Mouse (Mus musculus) heart, embryonic 15.5 days (tissue): ENCODE measurements around the gene Psrc1. TPM values are rescaled to one million over a fixed set of nuclear protein-coding genes. Genes with fewer than 3 reads are reported as not detected.

Source experiments
- ATAC-seq: fragments of 200-750 bp; cut with Nextera tagmentation; replicated peaks from 2 replicates; pipeline ENCODE4 v1.8.0; 2017; ENCODE audit warnings: low read depth, moderate TSS enrichment; ENCODE audit not compliant: insufficient number of reproducible peaks, insufficient read depth, low FRiP score
- H3K27ac ChIP-seq: fragments of 300-500 bp; sonication (generic); 2 replicates; pipeline ENCODE4 v1.5.1; 2015; ENCODE audit warnings: mild to moderate bottlenecking, inconsistent platforms
- H3K27me3 ChIP-seq: fragments of 300-500 bp; sonication (generic); 2 replicates; pipeline ENCODE4 v1.6.1; 2015; ENCODE audit warnings: inconsistent platforms
- H3K36me3 ChIP-seq: fragments of 300-500 bp; sonication (generic); 2 replicates; pipeline ENCODE4 v1.6.1; 2015; ENCODE audit warnings: mild to moderate bottlenecking, inconsistent platforms
- H3K4me1 ChIP-seq: fragments of 300-500 bp; sonication (generic); replicated peaks from 2 replicates; pipeline ENCODE4 v1.6.1; 2015; ENCODE audit warnings: inconsistent platforms
- H3K4me2 ChIP-seq: fragments of 300-500 bp; sonication (generic); 2 replicates; pipeline ENCODE4 v1.6.1; 2015; ENCODE audit warnings: inconsistent platforms, mild to moderate bottlenecking, moderate library complexity
- H3K4me3 ChIP-seq: fragments of 300-500 bp; sonication (generic); 2 replicates; pipeline ENCODE4 v1.5.1; 2015; ENCODE audit warnings: mild to moderate bottlenecking, inconsistent platforms
- H3K9ac ChIP-seq: fragments of 300-500 bp; sonication (generic); 2 replicates; pipeline ENCODE4 v1.6.1; 2015; ENCODE audit warnings: mild to moderate bottlenecking, inconsistent platforms
- H3K9me3 ChIP-seq: fragments of 300-500 bp; sonication (generic); replicated peaks from 2 replicates; pipeline ENCODE4 v1.6.1; 2016; ENCODE audit warnings: inconsistent platforms
- WGBS: fragments of 180-500 bp; shearing (Covaris S2); methylation state at CpG from one replicate; pipeline ENCODE4 v1.1.7; 2015; ENCODE audit warnings: mixed read lengths; 5-methylcytosine and 5-hydroxymethylcytosine counted together
- polyA plus RNA-seq: library from polyadenylated mRNA; unstranded; fragments of >200 nt; fragmentation: Nextera tagmentation; extraction: Ambion mirVana; gene quantifications from 2 replicates; pipeline ENCODE4 v1.2.1, GENCODE M21; 2015

Psrc1 gene
- polyA plus RNA-seq, 1 experiment from 2014 or later: 17.1 TPM

DNA sequence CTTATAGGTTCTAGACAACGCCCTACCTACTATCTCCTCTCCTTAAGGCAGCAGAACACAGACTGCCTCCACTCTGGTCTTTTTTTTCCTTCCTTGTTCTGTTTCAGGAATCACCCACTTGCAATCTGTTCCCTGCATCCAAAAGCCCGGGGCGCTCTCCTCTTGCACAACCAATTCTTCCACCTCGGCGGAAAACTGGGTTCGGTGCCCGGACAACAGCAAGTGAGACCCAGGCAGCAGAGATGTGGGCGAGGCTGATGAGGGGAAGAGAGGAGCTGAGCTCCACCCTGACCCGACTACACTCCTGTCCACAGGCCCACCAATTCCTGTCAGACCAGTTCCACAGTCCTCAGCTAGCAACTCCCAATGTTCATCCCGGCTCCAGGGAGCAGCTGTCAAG, 2.5 kb downstream of the Psrc1 start:
- H3K9ac ChIP-seq: no peak overlapping the region
- no peak overlapping the region for H3K4me3 ChIP-seq
- WGBS: 87% methylated on average over 10 of the region's 10 CpGs
- peaks cover 8% of the 10 kb centered on the region; the same call in 1 of the 2 replicates for H3K36me3 ChIP-seq
- H3K27ac ChIP-seq: no peak overlapping the region
- ATAC-seq: no peak
- H3K4me2 ChIP-seq: no peak overlapping the region
- no peaks in the 10 kb centered on the region for H3K9me3 ChIP-seq
- peaks cover 37% of the 10 kb centered on the region for H3K4me1 ChIP-seq
- H3K27me3 ChIP-seq: no peaks in the 10 kb centered on the region

DNA sequence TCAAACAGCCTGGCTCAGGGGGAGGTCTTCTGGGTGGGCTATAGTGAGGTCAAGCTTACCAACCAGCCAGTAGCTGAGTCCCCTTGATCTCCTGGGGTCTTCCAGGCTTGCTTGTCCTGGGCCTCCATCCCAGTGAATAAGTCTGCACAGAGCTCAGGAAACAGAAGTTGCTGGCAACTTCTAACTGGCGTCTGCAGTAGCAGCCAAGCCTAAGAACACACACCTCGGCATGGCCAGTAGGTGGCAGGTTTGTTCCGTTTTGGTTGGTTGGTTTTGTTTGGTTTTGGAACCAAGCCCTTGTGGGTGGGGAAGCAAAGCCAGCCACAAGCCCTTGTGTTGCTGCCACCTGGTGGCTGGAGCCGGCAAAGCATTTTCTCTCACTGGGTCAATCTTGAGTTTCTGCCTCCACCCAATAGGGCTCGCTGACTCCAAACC, 5.5 kb downstream of the Psrc1 start:
- Histone ChIP-seq H3K9me3 (no peaks in the 10 kb centered on the region), H3K27ac (peak overlapping the region; percentile 48; the same call in 1 of the 2 replicates), H3K4me2 (peak overlapping the region; percentile 41), H3K36me3 (peaks cover 8% of the 10 kb centered on the region; the same call in 1 of the 2 replicates), H3K4me1 (peaks cover 23% of the 10 kb centered on the region), H3K27me3 (peaks cover 4% of the 10 kb centered on the region; the same call in 1 of the 2 replicates), H3K9ac (peak overlapping the region; percentile 38), H3K4me3 (no peak overlapping the region; the same call in 1 of the 2 replicates)
- peak; percentile 76 for ATAC-seq
- 0% methylated on average over 5 of the region's 5 CpGs for WGBS

DNA sequence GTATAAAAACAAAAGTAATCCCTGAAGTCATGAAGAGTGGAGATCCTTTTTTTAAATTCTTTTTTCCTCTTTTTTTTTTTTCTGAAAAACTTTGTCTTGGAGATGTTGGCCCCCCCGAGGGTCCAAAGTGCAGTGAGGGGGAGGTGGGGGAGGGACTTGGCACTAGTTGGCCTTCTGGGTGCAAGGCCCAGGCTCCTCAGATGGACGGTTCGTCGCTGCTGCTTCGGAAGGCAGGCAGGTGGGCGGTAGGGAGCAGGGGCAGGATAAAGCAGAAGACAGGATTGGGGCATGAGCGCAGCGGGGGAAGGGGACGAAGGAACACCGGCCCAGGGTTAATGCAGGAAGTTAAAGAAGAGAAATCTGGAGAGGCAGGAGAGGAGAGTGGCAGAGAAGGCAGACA, 8.7 kb downstream of the Psrc1 start:
- Histone ChIP-seq H3K9ac (no peak overlapping the region), H3K36me3 (0 out of 2 replicates have a peak, but pooled peaks cover under 1% of the 10 kb centered on the region), H3K4me1 (peaks cover 12% of the 10 kb centered on the region), H3K27me3 (peaks cover 4% of the 10 kb centered on the region; the same call in 1 of the 2 replicates), H3K9me3 (no peaks in the 10 kb centered on the region), H3K4me2 (0 out of 2 replicates have a peak overlapping the region, but pooled peaks have one; percentile 6), H3K27ac (no peak overlapping the region), H3K4me3 (no peak overlapping the region)
- WGBS: 26% methylated on average over 10 of the region's 10 CpGs
- ATAC-seq: no peak

DNA sequence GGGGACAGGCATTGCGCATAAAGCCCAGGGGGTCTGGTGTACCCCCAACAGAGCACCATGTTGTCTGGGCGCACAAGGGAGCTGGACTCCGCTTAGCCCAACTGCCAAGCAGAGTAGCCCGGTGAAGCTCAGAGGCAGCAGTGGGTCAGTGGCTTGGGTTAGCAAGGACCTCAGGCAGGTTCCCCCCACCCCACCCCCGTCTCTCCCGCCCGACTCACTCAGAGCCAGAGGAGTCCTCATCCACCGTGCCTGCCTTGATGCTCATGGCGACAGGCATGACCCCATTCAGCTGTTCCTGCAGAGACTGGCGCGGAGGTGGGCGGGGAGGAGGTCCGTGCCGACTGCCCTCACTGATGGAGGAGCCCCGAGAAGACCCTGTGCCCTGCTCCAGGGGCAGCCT, 9.2 kb downstream of the Psrc1 start:
- Histone ChIP-seq H3K27ac (no peak overlapping the region), H3K4me3 (no peak overlapping the region), H3K9ac (no peak overlapping the region), H3K36me3 (no peaks in the 10 kb centered on the region), H3K4me1 (peaks cover 12% of the 10 kb centered on the region), H3K27me3 (peaks cover 4% of the 10 kb centered on the region; the same call in 1 of the 2 replicates), H3K9me3 (no peaks in the 10 kb centered on the region), H3K4me2 (0 out of 2 replicates have a peak overlapping the region, but pooled peaks have one; percentile 6)
- no peak for ATAC-seq
- 55% methylated on average over 15 of the region's 15 CpGs for WGBS

DNA sequence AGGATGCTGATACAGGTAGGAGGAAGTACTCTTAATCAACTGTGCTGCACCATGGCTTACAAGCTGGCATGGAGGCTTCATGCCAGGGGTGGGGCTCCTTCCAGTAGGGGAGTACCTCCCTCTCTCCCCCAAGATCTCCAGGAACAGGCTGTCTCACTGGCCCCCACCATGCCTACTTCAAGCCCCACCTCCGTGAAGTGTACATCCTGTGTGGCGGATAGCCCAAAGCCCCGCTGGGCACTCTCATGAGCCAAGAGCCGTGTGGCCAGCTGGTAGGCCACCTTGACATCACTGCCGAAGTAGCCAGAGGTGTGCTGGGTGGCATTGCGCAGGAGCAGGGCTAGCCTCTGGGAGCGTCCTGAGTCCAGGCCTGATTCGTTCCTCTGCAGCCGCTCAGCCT, 14.6 kb downstream of the Psrc1 start:
- Histone ChIP-seq H3K36me3 (no peaks in the 10 kb centered on the region), H3K4me3 (no peak overlapping the region), H3K9ac (no peak overlapping the region), H3K4me1 (peaks cover 7% of the 10 kb centered on the region; the same call in 1 of the 2 replicates), H3K27me3 (peaks cover 6% of the 10 kb centered on the region), H3K4me2 (no peak overlapping the region), H3K27ac (no peak overlapping the region), H3K9me3 (no peaks in the 10 kb centered on the region)
- ATAC-seq: no peak
- WGBS: 87% methylated on average over 9 of the region's 9 CpGs

DNA sequence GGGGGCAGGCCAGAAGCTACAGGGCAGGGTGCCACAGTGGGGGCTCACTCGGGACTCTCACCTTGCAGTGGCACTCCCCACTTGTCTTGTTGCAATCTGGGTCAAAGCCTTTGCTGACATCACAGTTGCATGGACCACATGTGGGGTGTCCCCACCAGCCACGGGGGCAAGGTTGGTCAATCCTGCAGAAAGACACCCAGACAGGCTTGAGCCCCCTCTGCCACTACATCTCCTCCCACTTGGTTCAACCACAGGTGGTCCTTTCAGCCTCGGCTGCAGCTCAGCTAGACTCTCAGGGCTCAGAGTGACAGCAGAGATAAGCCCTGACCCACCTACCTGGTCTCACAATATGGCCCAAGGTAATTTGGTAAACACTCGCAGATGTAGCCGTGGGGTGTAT, 16.8 kb downstream of the Psrc1 start:
- Histone ChIP-seq H3K36me3 (no peaks in the 10 kb centered on the region), H3K27ac (no peak overlapping the region), H3K4me1 (peaks cover 7% of the 10 kb centered on the region; the same call in 1 of the 2 replicates), H3K4me3 (no peak overlapping the region), H3K9me3 (no peaks in the 10 kb centered on the region), H3K27me3 (peaks cover 7% of the 10 kb centered on the region), H3K9ac (no peak overlapping the region), H3K4me2 (no peak overlapping the region)
- no peak for ATAC-seq
- WGBS: 73% methylated on average over 5 of the region's 5 CpGs

DNA sequence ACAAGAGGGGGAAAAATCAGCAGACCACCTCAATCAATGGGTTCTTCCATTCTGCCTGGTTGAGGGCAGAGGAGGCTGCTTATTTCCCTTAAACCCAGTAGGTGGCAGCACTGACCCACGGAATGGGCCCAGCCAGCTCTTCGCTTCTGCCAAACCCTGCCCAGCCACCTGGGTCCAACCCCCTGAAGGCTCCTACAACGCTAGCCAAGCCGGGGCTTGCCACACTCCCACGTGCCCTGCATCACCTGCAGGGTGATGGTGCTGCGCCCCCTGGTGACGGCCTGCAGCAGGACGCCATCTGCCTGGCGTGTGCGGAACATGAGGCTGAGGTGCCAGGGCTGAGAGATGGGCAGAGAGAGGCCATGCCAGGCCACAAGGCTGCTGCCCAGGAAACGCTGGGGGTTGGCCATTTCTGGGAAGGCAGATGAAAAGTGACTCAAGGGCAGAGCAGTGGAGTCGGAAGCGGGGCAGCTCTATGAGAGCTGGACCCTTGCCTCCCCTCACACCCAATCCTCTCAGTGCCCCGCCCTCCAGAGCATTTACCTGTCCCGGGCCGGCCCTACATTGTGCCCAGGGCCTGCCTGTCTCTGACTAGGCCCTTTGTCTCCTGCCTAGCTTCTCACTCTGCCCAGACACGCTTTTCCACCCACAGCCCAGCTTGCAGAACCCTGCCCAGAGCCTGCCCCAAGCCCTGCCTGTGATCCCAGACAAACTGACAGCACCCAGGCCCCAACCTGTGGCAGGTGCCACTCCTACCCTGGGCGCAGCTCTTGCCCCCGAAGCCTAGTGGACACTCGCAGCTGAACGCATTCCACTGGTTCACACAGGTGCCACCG, 18.3 kb downstream of the Psrc1 start:
- Histone ChIP-seq H3K36me3 (no peaks in the 10 kb centered on the region), H3K4me3 (no peak overlapping the region), H3K9me3 (no peaks in the 10 kb centered on the region), H3K4me2 (peak overlapping the region; percentile 48), H3K27me3 (peaks cover 7% of the 10 kb centered on the region), H3K9ac (no peak overlapping the region), H3K27ac (no peak overlapping the region), H3K4me1 (peaks cover 7% of the 10 kb centered on the region; the same call in 1 of the 2 replicates)
- ATAC-seq: peak; percentile 93
- WGBS: 34% methylated on average over 22 of the region's 22 CpGs

DNA sequence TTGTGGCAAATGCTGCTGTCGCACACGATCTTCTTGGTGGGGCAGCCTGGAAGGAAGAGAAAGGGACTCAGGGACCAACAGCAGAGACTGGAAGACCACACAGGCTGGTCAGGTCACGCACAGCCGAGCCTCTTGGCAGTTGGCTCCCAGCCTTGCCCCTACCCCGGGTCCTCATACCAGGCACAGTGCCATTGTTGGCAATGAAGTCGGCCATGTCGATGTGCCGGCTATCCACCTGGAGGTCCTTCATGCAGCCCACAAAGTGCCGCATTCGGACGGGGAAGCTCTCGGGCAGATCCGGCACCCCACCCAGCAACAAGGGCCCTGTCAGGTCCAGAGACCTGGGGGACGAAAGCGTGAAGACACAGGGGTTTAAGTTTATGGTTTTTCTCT, 18.9 kb downstream of the Psrc1 start:
- Histone ChIP-seq H3K9me3 (no peaks in the 10 kb centered on the region), H3K27me3 (peaks cover 7% of the 10 kb centered on the region), H3K27ac (no peak overlapping the region), H3K4me2 (no peak overlapping the region), H3K4me1 (peaks cover 7% of the 10 kb centered on the region; the same call in 1 of the 2 replicates), H3K4me3 (no peak overlapping the region), H3K36me3 (no peaks in the 10 kb centered on the region), H3K9ac (no peak overlapping the region)
- 90% methylated on average over 15 of the region's 15 CpGs for WGBS
- no peak for ATAC-seq

DNA sequence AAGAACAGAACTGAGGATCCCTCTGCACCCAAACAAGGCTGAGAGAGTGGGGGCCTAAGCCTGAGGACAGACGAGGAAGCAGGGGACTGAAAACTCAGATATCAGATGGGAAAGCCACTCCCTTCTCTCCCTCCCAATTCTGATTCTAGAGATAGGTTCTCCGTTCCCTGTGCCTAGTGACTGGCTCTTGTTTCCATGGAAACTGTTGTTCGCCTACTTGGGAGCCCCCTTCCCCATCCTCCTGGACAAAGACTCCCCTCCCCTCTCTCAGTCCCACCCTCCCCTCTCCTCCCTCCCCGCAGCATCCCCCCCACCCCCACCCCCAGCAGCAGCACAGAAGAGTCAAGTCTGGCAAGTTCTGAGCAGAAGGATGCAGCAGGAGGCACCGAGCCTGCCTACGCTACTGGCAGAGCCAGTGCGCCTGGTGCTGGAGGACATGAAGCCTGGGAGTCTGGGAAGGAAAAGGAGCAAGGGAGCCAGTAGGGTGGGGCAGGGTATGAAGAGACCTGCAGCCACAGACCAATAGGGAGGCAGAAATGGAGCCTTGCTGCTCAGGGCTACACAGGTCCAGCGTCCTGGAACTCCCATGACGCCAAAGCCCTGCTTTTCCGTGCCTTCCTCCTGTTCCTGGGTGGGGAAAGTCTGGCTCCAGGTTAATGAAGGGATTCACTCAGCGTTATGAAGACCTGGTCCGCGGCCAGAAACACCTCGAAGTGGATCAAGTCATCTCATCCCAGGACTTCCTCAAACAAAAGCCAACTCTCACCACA, 22.1 kb downstream of the Psrc1 start:
- peaks cover 7% of the 10 kb centered on the region; the same call in 1 of the 2 replicates for H3K4me1 ChIP-seq
- H3K9me3 ChIP-seq: no peaks in the 10 kb centered on the region
- H3K4me3 ChIP-seq: no peak overlapping the region
- ATAC-seq: no peak
- H3K9ac ChIP-seq: no peak overlapping the region
- no peak overlapping the region for H3K4me2 ChIP-seq
- H3K27me3 ChIP-seq: peaks cover 7% of the 10 kb centered on the region
- no peaks in the 10 kb centered on the region for H3K36me3 ChIP-seq
- H3K27ac ChIP-seq: no peak overlapping the region
- 43% methylated on average over 14 of the region's 14 CpGs for WGBS

DNA sequence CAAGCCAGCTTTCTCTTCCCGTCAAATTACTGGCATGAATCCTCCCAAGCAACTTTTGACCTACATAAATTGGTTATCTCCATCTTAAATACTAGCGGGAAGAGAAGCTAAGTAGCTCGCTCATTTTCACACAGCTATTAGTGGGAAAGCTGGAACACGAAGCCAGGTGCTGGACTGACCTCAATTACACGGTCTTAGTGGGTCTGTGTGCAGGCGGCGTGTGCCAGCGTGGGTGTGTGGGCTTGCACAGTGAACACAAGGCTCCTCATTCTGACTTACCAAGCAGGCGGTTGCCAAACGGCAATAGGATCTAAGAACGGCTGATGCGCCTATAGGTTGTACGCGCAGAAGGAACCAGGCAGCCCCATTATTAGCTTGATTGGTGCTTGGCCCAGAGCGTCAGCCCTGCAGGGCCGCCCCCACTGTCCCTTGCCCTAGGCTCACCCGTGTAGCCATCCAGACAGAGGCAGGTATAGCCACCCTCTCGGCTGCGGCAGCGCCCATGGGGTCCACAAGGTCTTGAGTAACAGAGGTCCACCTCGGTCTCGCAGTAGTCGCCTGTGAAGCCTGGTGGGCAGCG, 22.8 kb downstream of the Psrc1 start:
- no peak overlapping the region for H3K9ac ChIP-seq
- H3K27ac ChIP-seq: no peak overlapping the region
- 85% methylated on average over 24 of the region's 24 CpGs for WGBS
- peaks cover 11% of the 10 kb centered on the region; the same call in 1 of the 2 replicates for H3K4me1 ChIP-seq
- H3K4me3 ChIP-seq: no peak overlapping the region
- H3K4me2 ChIP-seq: no peak overlapping the region
- peaks cover 7% of the 10 kb centered on the region for H3K27me3 ChIP-seq
- no peak for ATAC-seq
- no peaks in the 10 kb centered on the region for H3K36me3 ChIP-seq
- H3K9me3 ChIP-seq: no peaks in the 10 kb centered on the region

DNA sequence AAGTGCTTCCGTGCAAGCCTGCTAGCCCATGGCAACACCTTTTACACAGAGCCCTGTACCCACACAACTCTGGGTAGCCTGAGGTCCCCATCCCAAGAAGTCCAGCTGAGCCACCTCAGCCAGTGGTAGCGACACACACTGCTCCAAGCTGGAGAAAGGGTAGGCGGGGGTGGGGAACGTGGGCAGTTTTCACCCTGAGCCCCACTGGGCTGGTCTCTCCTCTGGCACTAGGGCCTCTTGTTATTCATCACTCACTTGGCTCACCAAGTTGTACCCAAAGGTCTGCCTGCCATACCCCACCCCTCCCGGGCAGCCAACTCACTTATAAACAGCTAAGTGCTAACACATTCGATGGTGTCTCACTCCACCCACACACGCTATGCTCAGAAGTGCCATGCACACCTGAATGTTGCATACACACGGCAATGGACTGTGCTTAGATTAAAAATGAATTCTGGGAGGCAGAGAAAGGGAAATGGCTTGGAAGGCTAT, 24.9 kb downstream of the Psrc1 start:
- no peak overlapping the region for H3K4me3 ChIP-seq
- H3K4me1 ChIP-seq: peaks cover 11% of the 10 kb centered on the region; the same call in 1 of the 2 replicates
- no peaks in the 10 kb centered on the region for H3K36me3 ChIP-seq
- no peak overlapping the region for H3K9ac ChIP-seq
- H3K4me2 ChIP-seq: no peak overlapping the region
- H3K27ac ChIP-seq: no peak overlapping the region
- no peaks in the 10 kb centered on the region for H3K27me3 ChIP-seq
- 84% methylated on average over 8 of the region's 8 CpGs for WGBS
- ATAC-seq: no peak
- H3K9me3 ChIP-seq: no peaks in the 10 kb centered on the region
